Comparison of ENCODE assay signal across 9 mouse cellular contexts in genomic region chr10:83004389-83004788, GRCm38 (mm10). TPM values are rescaled to one million over a fixed set of nuclear protein-coding genes. Genes with fewer than 3 reads are reported as not detected.
A peak's percentile ranks its signal among the peaks of the same experiment; 100 is the strongest.
DNase-seq lines count a peak whose midpoint lies in the region; TF ChIP-seq lines count a peak whose summit lies in the region.
"Had no signal": no experiment of that assay in that cellular context is flagged by ENCODE, and none has a peak within 500 bp of the region (broad histone marks: within the 10 kb centered on the region; RNA-seq: fewer than 3 reads in every experiment).

No protein-coding gene starts in this region.

- no peaks in the 10 kb centered on the region for H3K36me3 ChIP-seq in spleen, adult 2 months (ENCODE audit: control insufficient read depth, insufficient read depth, low read length)
- peaks cover 19% of the 10 kb centered on the region for H3K36me3 ChIP-seq in hindbrain, embryonic 10.5 days

- H3K9me3 ChIP-seq in hindbrain, embryonic 10.5 days: peaks cover 11% of the 10 kb centered on the region

- TF ChIP-seq CTCF in spleen, adult 2 months (IDR thresholded peaks at IDR 0.05; ENCODE audit: extremely low read depth, insufficient read depth, insufficient read length, insufficient replicate concordance): no peak

- H3K4me1 ChIP-seq in spleen, adult 2 months (ENCODE audit: control insufficient read depth, insufficient read depth, insufficient read length): peaks cover 24% of the 10 kb centered on the region
- H3K4me1 ChIP-seq in hindbrain, embryonic 10.5 days (replicated peaks): peaks cover 10% of the 10 kb centered on the region; the same call in 1 of the 2 replicates

- H3K27me3 ChIP-seq in spleen, adult 2 months (ENCODE audit: control insufficient read depth, insufficient read depth, low read length): no peaks in the 10 kb centered on the region
- no peaks in the 10 kb centered on the region for H3K27me3 ChIP-seq in hindbrain, embryonic 10.5 days (ENCODE audit: insufficient read depth, poor library complexity, severe bottlenecking)
- H3K27me3 ChIP-seq: limb, embryonic 12.5 days had no signal

- WGBS in spleen, adult 2 months: 15% methylated on average over 9 of the region's 9 CpGs
- WGBS in hindbrain, embryonic 10.5 days: 86% methylated on average over 9 of the region's 9 CpGs

- peak in 1 of 2 experiments; percentile 24 for DNase-seq in spleen, adult 2 months (ENCODE audit: low read depth in 1 of 2, low spot score in 2 of 2)
- no peak for DNase-seq in spleen, postnatal 14 days (ENCODE audit: low spot score in 2 of 2)
- peak; percentile 48 to 52 for DNase-seq in frontal cortex, postnatal 14 days (ENCODE audit: low spot score in 2 of 2)
- DNase-seq in kidney, postnatal 10 days: peak; percentile 46
- DNase-seq in lung, adult 18-20 months: peak; percentile 57 to 75
- DNase-seq in spleen, postnatal 36 days (ENCODE audit: low spot score in 2 of 2): peak; percentile 39 to 54
- DNase-seq in hindbrain, embryonic 10.5 days (ENCODE audit: low spot score): no peak
- no peak for DNase-seq in urinary bladder, postnatal 14 days (ENCODE audit: low spot score)

- TF ChIP-seq POLR2A in spleen, adult 2 months (IDR thresholded peaks at IDR 0.05; ENCODE audit: low read depth, low read length): no peak

- peak overlapping the region; percentile 54; the same call in 1 of the 2 replicates for H3K27ac ChIP-seq in spleen, adult 2 months (ENCODE audit: insufficient read depth, low read length)
- no peak overlapping the region for H3K27ac ChIP-seq in hindbrain, embryonic 10.5 days
- H3K27ac ChIP-seq: limb, embryonic 12.5 days had no signal

- H3K4me3 ChIP-seq in spleen, adult 2 months (ENCODE audit: extremely low read depth, insufficient read depth, insufficient read length): no peak overlapping the region
- H3K4me3 ChIP-seq in hindbrain, embryonic 10.5 days: no peak overlapping the region
- H3K4me3 ChIP-seq: limb, embryonic 12.5 days had no signal

RNA-seq across cellular contexts. Expression of gene Chst11, which starts 19.1 kb away (rescaled TPM):
- 9.2 and 13.6 TPM in 2 replicates for polyA plus RNA-seq in spleen, adult 2 months (2012; rRNA removed)
- 1.1 and 1.4 TPM in 2 replicates for polyA plus RNA-seq in hindbrain, embryonic 10.5 days (2016; fragmentation: Nextera tagmentation; extraction: Ambion mirVana)

Comparison
In these comparisons a context has a peak if more than half of its experiments do, and no peak if none do; other contexts are left out.
1. DNase-seq: peak in frontal cortex, postnatal 14 days (2 of 2), kidney, postnatal 10 days (single experiment), lung, adult 18-20 months (2 of 2) and spleen, postnatal 36 days (2 of 2); none in spleen, postnatal 14 days (0 of 2), hindbrain, embryonic 10.5 days (single experiment) and urinary bladder, postnatal 14 days (single experiment).